Mouse (Mus musculus) kidney, adult 11 months (tissue): Measurements from ENCODE around the gene Gm49318.
"Not testable (repeated sequence)": the region's sequence is repeated elsewhere in the genome, so short reads cannot be mapped to it uniquely, and the experiment has no call there.

Source experiments
- DNase-seq: peaks from one replicate; pipeline ENCODE4 v3.0.0; 2022

Gm49318 gene

DNA sequence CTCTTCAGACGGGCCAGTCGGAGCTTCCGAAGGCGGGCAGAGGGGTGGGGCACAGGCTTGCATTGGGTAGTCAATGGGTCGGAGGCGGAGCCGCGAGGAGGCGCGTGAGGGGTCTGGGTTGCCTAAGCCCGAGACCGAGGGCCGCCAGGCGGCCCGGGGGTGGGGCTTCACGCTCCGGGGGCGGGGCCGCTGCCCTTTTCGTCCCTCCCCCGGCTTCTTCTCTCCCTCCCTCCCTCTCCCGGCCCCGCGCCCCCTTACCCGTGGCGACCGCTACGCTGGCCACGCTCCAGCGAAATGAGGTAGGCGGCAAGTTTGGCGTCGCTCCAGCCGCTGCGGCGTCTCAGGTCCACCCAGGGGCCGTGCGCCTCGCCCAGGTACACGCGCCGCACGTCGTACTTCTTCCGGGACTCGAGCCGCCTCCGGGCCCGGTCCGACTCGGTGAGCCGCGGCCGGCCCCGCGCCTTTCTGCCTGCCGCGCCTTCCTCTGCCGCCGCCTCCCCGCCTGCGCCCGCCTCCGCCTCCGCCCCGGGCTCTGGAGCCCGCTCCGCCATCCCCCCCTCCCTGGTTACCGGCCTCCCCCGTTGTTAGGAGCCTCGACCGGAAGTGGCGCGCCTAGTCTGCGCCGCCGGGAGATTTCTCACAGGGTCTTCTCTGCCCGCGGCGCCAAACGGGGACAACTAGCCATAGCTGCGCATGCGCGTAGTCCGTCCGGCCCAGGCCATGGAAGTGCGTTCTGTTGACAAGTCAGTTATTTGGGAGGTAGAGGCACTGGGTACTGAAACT lies at the start of gene Gm49318, which contains the start of gene Zfp653:
Gm49318 (minus strand) TSS at position 469 of the 783 bp plus-strand sequence.
Zfp653 (minus strand) TSS at position 586 of the 783 bp plus-strand sequence.
- peak; percentile 98 for DNase-seq

DNA sequence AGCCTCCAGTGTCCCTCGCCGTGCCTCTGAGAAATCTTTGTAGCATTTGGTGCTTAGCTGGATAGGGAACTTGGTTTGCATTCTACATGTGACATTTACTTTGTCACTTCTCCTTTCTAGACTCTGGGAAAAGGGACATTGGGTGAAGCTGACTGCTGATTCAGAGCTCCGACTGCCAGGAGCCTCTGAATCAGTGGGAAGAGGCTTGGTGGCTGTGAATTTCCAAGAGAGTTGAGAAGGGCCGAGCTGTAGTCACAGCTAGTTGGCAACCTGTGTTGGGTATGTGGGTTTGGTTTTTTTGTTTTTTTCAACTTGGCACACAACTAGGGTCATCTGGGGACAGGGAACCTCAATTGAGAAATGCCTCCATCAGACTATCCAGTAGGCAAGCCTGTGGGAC lies 48.5 kb upstream of the Gm49318 start:
- no peak for DNase-seq

DNA sequence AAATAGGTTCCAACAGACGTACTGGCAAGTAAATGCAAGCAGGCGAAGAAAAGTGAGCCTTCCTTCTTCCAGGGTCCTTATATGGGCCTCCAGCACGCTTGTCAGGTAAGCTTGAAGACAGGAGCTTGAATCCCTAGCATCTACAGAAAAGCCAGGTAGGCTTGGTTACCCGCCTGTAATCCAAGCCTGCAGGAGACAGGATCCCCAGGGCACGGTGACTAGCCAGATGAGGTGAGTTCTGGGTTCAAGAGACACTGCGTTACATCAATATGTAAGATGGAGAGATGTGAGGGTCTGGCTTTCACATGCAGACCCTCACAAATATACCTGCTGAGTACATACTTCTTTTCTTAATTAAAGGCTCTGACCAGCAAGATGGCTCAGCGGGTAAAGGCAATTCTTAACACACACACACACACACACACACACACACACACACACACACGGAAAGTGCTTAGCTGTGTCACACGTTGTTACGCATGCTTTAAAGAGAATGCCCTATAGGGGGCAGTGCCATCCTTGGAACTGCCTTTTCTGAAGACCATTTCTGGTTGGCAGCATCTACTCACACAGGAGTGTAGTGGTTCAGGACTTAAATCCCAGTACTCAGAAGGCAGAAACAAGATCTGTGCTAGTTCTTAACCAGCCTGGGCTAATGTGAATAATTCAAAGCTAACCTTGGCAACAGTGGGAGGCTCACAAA lies 46.8 kb upstream of the Gm49318 start:
- peak; percentile 46 for DNase-seq

DNA sequence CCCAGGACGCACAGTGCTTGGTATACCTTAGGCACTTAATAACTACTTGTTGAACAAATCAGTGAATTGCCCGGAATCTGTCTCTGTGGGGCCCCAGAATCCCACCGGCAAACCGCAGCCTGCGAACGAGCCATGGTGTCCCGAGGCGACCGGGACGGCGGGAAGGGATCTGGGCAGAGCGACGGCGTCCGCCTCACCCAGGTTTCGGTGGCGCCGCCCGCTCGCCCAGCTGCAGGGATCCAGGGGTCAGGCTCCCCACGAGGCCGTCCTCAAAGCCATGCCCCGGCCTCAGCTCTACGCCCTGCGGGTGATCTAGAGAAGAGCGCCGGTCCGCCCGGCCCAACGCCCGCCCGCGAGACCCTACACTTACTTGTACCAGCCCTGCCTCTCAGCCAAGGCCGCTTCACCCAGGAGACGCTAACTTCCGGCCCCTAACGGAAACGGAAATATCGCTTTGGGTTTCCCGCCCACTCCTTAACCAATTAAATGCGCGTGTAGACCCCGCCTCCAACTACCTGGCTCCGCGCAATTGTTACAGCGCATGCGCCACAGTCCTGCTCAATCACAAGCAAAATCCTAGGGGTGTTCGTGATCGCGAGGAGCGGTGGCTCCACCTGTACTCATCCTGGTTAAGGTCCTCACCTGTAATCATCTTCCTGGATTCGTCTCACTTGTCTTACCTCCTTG lies 45.8 kb upstream of the Gm49318 start, which contains the start of gene Elof1:
Elof1 (minus strand) TSS at position 433 of the 687 bp plus-strand sequence.
- DNase-seq, result peak; percentile 97

DNA sequence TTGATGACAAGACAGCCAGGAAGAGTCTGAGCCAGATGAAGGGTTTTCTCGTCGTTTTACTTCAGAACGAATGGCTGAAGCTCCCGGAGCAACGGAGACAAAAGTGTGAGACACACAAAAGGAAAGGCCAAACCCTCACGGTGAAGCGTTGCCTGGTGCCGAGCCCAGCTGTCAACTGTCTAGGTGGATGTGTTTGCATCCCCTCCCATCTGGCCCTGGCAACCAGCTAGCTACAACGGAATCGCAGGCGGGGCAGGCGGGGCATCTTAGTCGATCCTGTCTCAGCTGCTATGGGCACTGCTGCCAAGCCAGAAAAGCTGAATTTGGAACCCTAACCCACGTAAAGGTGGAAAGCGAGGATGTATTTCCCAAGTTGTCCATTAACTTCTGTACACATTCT lies 45.0 kb upstream of the Gm49318 start:
- no peak for DNase-seq

DNA sequence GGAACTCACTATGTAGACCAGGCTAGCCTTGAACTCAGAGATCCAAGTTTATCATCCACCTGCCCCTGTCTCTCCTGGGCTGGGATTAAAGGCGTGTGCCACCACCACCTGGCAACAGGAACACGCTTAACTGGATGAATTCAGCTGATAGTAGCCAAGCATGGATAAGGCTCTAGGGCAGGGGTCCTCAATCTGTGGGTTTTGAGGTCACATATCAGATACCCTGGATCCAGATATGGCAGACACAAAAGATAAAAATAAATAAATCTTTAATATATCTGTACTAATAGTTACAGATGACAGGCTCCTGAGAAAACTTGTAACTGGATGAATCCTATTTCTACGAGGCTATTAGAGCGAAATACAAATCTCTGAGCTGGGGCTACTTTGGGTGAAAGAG lies 44.6 kb upstream of the Gm49318 start:
- no peak for DNase-seq

- no peak for DNase-seq
These were observed 37.1 kb upstream of the Gm49318 start for GRCm38 (mm10) chr9:22108194-22108593.

DNA sequence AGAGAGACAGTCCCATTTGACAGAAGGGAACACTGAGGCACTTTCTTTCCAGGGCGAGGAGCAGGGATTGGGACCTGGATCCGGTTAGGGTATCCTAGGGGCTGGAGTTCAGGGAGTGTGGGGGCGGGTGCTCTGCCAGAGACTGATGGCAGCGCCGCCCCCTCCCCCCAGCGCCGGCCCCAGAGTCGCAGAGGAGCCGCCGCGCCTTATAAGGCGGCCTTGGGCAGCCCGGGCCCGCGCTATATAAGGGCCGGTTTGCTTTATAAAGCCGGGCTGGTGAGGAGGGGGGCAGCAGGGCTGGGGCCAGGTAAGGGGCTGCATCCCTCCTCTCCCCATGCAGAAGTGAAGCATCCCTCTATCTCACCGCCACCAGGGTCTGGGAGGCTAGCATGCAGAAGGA lies 28.9 kb upstream of the Gm49318 start:
- DNase-seq, result no peak

GRCm38 (mm10) chr9:22098993-22099696 lies 28.1 kb upstream of the Gm49318 start, which contains the start of gene Cnn1:
TSS of gene Cnn1 (plus strand) at chr9:22099216.
- DNase-seq, result no peak

DNA sequence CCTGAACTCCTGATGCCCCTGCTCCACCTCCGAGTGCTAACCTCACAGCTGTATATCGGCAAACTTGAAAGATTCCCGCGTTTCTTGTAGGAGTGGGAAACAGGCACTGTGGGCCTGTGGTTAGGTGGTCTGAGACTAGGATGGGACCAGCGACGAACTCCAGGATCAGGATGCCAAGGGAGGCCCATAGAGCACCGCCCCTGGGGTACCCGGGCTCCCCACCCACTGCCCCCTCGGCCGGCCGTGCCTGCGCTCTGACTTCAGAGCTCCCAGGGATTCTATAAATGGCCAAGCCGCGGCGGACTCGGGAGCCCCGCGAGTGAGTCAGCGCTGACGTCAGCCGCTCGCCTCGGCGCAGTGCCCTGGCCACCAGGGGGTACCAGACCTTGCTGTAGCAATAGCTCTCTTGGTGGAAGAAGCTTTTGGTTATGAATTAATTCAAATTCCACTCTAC lies 24.8 kb upstream of the Gm49318 start:
- DNase-seq, result peak; percentile 71

- DNase-seq, result no peak
These were observed 21.7 kb upstream of the Gm49318 start for GRCm38 (mm10) chr9:22092746-22093145.

DNA sequence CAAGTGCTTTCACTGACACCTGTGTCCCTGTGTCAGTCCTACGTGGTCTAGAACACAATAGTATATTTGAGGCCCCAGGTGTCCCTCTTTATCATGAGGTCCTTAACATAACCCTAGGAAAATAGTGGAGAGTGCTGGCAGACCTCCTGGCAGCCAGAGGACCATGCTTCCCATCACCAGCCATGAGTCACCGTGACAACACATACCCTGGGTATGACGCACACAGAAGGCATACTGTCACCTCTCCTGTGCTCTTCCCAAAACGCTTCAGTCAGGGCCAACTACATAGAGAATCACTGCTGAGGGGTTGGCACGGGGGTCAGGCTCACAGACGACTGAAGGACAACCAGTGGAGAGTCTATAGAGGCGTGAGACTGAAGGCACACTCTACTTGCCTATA lies 18.9 kb upstream of the Gm49318 start:
- no peak for DNase-seq

GRCm38 (mm10) chr9:22089281-22089680 lies 18.2 kb upstream of the Gm49318 start:
- no peak for DNase-seq

DNA sequence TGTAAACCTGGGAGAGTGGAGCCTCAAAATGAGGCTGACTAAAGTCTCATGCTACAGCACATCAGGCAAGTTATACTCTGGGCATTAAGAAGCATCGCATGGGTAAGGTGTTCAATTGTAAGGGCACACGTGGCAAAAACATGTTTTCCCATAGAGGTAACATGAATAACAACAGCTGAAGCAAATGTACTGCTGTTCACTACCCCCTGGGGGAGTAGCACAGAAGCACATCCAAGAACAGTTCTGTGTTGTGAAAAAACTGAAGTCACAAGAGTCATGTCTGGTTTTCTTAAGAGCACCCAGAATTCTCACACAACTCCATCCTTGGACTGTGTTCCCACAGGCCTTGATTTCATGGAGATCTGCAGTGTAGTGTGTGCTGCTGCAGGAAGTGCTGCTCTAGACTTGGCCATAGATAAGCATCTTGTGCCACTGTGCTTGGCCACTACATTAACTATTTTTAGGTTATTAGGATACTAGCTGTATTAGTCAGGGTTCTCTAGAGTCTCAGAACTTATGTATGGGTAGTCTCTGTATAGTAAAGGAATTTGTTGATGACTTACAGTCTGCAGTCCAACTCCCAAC lies 16.1 kb upstream of the Gm49318 start:
- no peak for DNase-seq

GRCm38 (mm10) chr9:22086012-22086411 lies 15.0 kb upstream of the Gm49318 start:
- DNase-seq, result no peak

DNA sequence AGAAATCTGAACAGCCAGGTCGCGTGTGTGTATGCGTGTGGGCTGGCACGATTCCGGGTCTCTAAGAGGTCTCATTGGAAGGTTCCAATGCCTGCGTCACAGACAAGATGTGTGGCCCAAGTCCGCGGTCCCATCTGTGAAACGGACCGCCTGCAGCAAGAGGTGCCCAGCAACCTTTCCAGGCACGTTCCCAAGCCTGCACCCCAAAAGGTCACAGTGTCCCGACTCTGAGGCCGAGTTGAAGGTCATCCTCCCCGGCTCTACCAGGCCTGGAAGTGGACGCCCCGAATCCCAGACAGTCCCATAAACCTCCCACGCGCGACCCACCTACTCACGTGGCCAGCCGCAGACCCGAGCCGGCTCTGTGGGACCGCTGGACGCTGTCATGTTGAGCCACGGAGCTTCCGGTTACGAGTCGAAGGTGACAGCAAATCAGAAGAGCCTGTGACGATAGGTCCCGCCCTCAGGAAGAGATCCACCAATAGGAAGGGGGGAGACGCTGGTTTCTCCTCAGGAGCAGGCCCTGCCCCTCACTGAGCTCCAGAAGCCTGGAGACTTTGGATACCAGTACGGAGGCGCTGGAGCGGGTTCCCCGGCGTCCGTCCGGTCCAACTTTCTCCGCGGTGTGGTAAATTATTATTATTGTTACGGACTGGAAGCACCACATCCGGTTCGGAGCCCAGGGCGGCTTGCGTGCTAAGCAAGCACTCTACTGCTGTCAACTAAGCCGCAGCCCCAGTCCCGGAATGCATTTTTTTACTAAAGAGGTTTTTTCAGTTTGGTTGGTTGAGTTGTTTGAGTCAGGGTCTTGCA lies 14.2 kb upstream of the Gm49318 start, which contains the start of gene Ecsit:
Ecsit (minus strand) TSS at position 417 of the 813 bp plus-strand sequence.
- DNase-seq, result peak; percentile 97

DNA sequence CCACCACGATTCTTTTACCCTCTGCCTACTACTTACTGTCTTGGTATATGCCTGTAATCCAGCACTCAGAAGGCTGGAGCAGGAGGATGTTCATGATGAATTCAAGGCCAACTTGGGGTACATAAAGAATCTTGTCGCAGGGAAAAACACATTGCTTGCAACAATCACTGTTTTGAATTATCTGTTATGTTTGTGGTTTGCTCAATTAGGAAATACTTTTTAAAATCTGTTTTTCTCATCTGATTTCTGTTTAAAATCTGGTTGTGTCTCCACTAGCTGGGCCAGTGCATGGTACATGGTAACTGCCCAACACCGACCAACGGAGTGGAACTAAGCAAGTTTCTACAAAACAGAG lies 13.6 kb upstream of the Gm49318 start:
- DNase-seq, result no peak

- DNase-seq, result no peak
These were observed 5.2 kb upstream of the Gm49318 start for GRCm38 (mm10) chr9:22076223-22076622.

GRCm38 (mm10) chr9:22075778-22076177 lies 4.7 kb upstream of the Gm49318 start:
- DNase-seq, result not testable (repeated sequence)

DNA sequence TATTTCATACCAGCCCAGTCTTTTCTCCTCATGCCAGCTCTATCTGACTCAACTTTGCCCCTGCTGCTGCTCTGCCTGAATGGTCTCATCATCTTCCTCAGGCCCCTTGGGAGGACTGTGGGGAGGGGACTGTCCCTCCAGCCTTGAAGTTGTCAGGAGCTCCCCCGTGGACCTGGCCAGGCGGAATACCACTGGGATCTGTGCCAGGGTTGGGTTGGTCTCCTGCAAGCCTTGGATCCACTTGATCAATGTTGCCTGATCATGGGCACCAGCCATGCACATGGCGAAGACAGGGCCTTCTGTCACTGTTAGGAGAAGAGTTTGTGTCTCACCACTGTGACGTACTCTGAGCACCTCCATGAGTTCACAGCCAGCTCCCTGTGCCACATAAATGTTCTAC lies 1.2 kb upstream of the Gm49318 start:
- DNase-seq, result no peak

DNA sequence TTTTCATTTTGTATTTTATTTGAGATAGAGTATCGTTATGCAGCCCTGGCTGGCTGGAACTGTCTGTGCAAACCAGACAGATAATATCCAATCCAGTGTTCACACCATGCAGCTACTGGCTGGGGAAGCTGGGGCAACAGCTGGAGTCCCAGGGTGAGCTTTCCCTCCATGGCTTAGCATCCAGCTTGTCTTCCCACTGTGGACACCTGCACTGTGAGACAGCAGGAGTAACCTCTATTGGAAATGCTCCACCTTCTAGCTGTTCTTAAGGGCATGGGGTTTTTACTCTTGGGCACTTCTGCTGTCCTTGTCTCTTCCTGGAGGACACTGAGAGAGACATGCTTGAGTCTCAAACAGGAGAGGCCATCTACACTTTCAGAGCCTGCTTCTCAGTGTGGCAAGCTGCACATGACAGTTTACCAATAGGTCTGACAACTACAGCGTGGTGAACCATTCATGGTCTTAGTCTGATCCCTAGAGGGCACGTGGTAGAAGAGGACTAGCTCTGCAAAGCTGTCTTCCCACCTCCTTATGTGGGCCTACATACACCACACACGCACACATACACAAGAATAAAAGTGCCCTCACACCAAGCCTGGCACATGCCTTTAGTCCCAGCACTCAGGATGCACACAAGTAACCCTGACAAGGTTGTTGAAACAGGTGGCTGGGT lies 1.0 kb downstream of the Gm49318 start:
- no peak for DNase-seq
